Mouse (Mus musculus): ENCODE data around the gene Plcb1.

The Plcb1 gene

DNA sequence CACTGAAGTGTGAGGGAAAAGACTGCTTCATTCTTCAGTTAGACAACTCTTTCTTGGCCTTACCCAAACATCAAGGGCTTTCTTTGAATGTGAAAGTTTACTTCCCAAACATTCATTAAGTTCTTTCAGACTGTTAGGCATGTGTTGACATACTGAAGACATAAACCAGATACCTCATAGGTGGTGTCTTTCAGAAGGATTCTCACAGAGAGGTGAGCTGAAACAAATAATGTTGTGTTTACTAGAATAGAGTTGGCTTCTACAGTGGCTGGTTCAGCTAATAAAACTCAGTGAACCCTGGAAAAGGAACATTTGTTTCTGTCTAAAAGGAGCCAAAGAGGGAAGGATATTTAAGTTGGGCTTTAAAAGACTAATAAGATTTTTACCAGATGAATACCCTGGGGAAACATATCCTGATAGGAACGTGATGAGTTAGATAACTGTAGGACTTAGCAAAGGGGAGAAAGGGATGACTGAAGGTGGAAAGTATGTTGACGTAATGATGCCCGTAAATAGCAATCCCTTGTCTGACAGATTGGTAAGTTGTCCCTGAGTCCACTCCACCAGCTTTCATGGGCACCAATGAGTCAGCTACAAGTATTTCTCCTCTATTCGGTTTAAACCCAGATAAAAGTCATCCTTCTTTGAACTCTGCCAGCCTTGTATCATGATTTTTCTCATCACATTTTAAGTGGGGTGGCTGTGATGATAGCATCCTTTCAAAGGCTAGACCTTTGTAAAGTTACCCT, 265.8 kb downstream of the Plcb1 start:
- DNase-seq (ENCODE audit: extremely low spot score, low spot score): no peak

DNA sequence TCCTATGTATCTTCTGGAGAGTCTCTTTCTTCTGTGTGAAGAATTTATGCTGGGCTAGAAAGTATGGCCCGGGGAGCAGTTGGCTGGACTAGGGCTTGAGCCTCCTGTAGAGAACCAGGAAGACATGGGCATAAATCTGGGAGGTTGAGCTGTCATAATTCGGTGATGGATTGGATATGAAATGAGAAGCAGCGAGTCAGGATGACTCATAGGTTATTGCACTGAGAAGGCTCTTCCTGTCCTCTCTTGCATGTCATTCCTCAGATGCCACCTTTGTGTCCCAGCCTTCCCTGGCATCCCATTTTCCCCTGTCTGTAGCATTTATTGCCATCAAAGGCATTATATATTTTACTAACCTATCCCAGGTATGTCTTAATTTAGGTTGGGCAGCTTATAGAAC, 267.5 kb downstream of the Plcb1 start:
- no peak for DNase-seq (ENCODE audit: extremely low spot score, low spot score)

DNA sequence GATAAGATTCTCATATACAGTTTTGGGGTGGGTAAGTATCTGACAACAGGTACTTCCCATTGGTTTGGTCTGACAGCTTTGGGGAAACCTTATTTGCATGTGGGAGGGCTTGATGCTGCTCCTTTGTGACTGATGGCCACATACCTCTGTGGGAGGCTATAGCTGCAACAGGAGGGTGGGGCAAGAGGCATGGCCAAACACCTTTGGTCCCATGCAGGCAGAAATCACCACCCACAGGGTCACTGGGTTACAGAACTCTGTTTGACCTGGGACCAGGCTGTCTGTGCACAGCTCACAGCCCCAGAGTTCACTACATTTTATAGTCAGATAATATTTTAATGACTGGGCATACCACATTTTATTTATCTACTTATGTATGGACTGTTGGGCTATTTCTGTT, 281.6 kb downstream of the Plcb1 start:
- no peak for DNase-seq (ENCODE audit: extremely low spot score, low spot score)

DNA sequence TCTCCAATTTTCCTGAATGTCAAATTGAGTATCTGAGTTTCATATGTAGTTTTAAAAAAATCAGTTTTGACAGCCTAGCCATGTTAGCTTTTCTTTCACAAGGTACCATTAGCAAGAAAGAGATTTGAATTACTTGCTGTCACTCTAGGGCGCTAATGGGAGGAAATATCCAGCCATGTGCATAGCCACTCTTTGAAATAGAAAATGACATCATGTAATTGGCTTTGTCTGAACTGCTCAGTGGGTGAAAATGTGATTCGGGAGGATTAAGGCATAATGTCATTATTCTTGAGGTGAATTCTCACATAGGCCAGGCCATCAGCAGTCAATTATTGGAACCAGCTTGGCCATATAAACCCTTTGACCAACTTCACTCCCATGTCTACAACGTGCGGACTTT, 285.5 kb downstream of the Plcb1 start:
- DNase-seq (ENCODE audit: extremely low spot score, low spot score): no peak

DNA sequence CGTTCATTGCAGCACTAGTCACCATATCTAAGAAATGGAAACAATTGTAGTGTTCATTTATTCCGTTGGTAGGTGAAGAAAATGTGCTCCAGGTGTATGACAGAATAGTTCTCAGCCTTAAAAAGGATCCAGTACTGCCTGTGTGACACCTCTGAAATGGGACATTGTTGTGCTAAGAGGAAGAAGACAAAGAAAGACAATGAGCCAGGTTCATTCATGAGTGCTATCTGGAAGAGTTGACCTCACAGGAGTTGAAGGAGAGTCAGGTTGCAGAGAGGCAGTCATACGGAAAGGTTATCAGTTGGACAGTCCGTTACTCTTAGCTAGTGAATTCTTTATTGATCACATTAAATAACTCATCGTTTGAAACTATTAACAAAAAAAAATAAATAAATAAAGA, 286.6 kb downstream of the Plcb1 start:
- no peak for DNase-seq (ENCODE audit: extremely low spot score, low spot score)

DNA sequence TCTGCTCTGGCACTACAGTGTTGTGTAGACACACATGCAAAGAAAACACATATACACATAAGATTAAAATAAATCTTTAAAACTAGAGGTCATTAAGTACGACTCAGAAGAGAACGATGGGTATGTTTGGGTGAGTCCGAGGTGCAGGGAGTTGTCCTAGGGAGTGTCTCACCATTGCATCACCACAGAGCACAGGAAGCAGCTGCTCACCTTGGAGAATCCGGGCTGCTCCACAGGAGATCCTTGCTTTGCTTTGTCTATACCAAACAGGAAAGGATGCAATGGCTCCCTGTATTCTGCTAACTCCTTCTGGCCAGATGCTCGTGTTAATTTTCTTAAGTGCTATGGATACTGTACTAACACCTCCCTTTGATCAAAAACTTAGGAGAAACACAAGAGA, 287.1 kb downstream of the Plcb1 start:
- no peak for DNase-seq (ENCODE audit: extremely low spot score, low spot score)

DNA sequence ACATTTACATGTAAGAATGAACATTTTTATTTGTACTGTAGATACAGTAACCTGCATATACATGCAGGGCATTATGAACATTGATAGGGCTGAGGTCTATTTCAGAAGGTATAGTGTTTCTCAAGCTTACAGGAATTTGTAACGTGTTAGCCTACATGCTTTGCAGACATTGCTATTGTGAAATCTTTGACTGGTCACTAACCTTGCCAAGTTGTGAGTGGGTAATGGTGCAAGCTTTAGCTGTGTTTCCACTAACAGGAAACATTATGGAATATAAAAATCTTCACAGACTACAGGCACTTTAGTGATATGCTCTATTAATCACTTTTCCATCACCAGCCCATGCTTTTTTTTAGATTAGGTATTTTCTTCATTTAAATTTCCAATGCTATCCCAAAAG, 289.5 kb downstream of the Plcb1 start:
- no peak for DNase-seq (ENCODE audit: extremely low spot score, low spot score)

DNA sequence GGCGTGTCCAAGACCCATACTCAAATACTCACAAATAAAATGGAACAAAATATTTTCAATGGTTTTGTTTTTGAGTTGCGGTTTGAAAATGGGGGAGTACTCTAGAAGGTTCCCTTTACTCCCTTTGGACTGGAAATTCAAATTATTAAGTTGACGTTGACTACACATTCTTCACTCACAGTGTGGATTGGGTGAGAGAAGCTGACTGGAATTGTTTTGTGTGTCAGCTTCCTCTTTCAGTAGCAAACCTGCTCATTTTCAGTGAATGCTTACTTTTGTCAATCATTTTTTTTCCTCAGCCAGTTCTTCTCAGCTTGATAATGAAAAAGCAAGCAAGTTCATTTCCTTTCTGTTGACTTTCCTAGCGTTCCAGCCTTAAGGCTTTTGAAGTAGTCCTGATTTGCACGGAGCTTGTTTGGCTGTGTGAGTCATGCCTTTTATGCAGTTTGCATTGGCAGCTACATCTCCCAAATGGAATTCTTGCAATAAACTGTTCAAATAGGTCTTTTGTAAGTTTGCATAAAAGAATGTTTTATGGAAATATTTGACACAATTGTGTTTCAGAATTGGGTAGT, 306.8 kb downstream of the Plcb1 start:
- DNase-seq (ENCODE audit: extremely low spot score, low spot score): no peak

DNA sequence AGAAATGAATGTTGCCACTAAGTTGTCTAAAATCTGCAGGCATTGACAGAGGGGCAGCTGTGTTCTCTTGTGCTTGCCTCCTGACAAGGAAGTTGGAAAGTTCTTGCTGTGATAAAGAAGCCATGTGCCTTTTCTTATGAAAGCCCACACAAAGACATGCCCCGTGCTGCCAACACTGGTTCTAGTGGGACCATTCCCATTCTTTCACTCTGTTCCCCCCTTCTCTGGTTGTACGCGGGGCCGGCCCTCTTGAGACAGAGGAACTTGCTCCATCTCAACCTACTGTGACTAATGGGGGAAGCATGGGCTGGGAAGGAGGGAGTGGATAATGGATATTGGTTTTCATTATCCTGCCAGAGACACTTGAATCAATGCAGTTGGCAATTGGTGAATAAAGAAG, 315.4 kb downstream of the Plcb1 start:
- DNase-seq (ENCODE audit: extremely low spot score, low spot score): peak; percentile 20

DNA sequence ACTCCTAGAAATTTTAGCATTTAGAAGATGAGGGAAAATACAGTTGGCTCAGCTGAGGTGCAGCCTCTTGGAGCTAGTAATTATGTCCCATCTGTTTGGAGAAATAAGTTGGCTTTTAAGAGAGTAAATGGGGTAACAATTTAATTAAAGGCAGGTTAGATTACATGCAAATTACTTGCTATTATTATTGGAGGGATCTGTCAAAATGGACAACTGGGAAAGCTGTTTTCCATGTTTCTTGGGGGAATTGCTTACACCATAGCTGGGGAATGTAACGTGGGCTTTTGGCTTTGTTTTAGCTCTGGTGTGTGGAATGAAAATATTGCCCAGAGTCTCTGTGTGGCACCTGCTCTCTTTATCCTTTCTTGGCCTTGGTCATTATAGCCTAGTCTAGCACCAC, 316.1 kb downstream of the Plcb1 start:
- no peak for DNase-seq (ENCODE audit: extremely low spot score, low spot score)

DNA sequence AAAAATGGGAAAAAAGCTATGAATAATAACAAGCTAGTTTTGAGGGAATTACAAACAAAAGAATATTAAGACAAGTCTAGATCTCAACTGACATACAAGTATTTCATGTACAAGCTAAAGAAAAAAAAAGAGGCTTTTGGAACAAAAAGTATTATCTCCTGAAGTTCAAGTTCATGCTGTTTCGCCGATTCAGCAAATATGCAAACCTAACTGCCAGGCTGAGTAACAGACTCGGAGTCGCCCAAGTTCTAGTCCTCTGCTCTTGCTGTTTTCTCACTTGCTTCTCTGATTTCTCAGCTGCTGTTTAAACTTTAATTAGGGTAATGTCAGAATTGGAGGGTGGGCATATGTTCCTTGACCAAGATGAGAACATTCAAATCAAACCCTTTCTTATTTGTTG, 320.8 kb downstream of the Plcb1 start:
- no peak for DNase-seq (ENCODE audit: extremely low spot score, low spot score)

DNA sequence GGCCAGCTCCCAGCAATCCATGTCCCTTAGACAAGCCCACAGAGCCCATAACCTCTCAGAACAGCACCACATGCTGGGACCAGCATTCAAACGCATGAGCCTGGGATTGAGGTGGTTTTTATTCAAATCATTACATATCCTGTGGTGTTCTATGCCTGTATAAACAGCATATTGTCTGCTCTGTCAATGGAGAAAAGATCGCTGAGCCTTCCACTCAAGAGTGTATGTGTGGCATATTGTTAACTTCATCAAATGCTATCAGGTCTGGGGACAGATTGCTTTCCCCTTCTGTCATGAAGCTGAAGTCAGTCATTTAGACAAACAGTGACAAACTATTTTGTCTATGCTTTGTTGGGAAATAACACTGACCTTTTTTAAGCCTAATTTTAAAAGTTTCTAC, 322.7 kb downstream of the Plcb1 start:
- DNase-seq (ENCODE audit: extremely low spot score, low spot score): no peak

DNA sequence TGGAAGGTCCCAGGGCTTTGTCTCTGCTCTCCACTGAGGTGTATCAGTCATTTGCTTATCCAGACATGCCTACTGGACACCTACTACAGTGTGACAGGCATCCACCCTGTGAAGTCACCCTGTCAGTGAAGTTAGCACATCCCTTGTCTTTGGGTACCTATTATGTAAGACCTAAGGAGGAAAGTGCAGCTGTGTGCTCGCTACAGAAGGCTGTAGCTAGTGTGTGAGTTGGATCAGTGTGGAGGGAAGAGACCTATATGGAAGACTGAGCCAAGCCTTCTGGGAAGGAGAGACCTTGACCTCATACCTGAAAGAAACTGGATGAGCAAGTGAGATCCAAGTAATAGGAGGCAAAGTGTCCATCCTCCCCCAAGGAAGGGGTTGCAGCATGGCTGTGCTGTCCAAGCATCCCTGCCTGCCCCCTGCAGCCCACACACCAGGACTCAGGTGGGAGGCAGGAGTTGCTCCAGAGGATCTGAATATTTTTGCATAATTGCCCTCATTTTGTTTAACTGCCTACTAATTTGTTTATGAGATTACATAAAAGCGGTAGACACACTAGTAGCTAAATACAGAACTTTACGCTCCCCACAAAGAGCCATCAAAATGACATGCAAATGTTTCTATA, 328.7 kb downstream of the Plcb1 start:
- DNase-seq (ENCODE audit: extremely low spot score, low spot score): no peak

DNA sequence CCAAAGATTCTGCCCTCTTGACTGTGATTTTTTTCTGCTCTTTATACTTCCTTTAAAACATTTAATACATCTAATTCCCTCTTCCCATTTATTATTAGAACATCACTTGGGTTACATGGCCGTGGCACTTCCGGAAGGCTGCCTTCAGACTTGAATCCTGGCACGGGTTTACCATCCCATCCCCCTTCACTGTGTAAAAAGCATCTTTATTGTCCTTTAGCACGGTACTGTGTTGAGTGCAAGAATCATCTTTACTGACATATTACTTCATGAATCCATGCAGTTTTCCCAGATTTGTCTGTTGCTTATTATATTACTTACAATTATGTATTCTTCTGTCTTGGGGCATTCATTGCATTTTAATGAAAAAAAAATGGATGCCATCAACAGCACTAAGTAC, 337.2 kb downstream of the Plcb1 start:
- DNase-seq (ENCODE audit: extremely low spot score, low spot score): no peak

DNA sequence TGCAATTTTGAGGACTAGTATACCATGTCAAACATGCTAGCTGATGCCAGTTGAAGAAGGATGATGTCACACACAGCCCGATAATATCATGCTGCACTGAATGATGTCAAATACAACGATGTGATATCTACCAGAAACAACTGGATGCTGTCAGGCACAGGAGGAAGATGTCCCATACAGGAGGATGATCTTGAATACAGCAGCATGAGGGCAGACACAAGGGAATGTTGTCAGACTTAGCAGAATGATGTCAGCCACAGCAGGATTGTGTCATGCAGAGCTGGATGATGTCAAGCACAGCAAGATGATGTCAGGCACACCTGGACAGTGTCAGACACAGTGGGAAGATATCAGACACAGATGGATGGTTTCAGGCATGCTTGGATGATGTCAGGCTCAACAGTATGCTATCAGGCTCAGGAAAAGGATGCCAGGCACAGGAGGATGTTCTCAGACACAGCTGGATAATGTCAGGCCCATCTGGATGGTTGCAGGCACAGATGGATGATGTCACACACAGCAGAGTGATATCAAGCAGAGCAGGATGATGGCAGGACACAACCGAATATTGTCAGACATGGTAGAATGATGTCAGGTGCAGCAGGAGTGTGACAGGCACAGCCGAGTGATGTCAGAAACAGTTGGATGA, 338.0 kb downstream of the Plcb1 start:
- no peak for DNase-seq (ENCODE audit: extremely low spot score, low spot score)

DNA sequence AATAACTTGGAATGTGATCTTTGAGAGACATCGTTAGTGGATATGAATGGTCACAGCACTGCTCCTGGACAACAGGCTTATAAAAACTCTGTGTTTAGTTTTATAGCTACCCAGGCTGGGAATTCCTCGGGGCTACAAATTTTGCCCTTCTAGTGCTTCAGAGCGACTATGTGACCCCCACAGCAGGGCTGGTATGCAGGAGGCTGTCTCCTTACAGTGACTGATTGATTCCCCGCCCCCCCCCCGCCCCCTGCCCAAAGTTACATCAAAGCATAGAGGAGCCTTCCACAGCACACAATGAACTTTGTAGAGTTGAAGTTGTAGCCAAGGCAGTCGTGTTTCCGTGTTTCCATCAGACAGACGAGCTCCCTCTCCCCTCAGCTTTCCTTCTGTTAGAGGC, 354.7 kb downstream of the Plcb1 start:
- DNase-seq (ENCODE audit: extremely low spot score, low spot score): peak; percentile 60

DNA sequence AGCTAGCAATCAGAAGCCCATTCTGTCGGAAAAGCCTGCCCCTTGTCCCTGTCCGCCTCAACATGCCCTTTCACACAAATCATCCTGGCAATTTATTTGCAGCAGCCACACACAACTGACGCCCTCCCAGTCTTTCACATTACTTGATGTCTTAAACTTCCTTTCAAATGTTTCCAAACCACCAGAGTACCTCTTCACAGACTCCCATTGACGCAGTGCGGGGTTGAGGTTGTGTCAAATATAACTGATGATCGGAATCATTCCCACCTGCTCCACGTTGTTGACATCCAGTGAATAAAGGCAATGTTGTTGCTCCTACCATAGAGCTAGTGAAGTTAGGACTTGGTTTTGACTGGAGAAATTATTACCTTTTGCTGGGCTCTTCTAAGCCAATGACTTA, 366.4 kb downstream of the Plcb1 start:
- DNase-seq (ENCODE audit: extremely low spot score, low spot score): no peak

DNA sequence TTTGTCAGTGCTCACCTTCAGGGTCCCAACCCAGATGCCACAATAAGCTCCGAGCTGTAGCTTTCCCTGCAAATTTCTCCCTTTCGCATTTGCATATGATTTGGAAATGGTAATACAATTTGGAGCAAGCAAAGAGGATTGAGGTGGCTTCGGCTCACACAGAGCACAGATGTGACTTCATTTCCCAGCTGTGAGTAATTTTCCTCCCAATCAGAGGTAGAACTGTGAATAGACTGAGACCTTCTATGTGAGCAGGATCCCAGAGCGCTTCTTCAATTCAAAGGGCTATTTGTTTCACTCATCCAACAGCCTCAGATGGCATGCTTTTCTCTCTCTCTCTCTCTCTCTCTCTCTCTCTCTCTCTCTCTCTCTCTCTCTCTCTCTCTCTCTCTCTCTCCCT, 367.4 kb downstream of the Plcb1 start:
- DNase-seq (ENCODE audit: extremely low spot score, low spot score): no peak

DNA sequence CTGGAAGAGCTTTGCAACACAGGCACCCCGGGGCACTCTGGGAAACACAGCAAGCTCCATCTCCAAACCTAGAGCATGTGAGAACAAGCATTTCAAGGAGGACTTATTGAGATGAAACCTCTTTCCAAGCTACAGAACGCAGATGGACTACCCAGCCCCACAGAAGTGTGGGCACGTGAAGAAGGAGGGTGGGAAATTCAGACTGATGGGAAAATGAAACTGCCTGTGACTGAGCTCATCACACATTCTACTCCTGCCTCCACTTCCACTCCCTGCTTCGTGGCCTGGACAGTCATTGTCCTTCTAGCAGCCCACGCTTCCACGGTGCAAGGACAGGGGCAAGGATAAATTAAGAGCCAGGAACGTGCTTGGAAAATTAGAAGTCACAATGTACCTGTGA, 370.2 kb downstream of the Plcb1 start:
- DNase-seq (ENCODE audit: extremely low spot score, low spot score): no peak

DNA sequence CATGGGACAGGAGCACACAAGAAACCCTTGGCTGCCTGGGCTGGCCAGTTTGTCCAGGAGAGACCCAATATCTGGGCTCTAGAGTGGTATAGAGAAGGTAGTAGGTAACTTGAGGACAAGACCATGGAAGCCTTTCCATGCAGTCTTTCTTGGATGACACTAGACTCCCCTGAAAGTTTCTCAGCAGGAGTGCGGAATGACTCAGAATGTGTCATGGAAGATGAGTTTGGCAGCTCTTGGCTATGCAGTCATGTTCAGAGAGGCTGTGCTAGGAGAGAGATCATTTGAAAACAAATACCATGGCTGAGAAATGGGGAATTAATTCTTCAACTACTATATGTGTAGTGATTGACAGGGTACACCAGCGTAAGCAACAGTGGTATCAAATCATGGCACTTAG, 372.1 kb downstream of the Plcb1 start:
- no peak for DNase-seq (ENCODE audit: extremely low spot score, low spot score)

DNA sequence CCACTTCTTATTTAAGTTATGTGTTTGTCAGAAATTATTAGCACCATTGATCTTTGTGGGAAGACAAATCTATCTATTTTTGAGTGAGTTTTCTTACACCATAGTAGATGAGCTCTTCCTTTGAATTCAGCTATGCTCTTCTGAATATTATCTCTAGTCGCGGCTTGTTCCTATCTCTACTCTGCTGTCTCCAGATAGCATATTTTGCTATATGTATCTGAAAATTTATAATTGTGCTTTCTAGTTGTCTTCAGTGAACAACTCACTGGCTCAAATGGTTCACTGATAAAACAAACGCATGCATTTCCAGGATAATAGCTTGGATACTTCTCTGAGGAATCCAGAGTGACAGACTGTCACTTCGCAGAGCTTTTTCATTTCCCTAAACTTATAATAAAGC, 375.8 kb downstream of the Plcb1 start:
- DNase-seq (ENCODE audit: extremely low spot score, low spot score): no peak

DNA sequence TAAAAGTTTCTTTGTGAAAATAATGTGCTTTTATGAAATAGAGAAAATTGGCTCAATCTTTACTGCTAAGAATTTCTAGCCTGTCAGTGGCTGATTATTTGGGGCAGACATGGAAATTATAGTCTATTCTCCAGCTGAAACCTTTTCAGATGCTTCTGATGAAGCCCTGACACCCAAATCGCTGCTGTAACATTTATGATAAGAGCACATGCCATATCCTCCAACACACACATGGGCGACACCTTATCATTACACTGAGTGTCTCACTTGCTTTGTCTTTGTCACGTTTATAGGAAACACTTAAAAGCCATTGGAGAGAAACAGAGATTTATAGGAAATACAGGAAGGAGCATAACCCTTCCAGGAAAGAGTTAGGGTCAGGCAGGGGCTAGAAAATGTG, 379.6 kb downstream of the Plcb1 start:
- DNase-seq (ENCODE audit: extremely low spot score, low spot score): no peak

DNA sequence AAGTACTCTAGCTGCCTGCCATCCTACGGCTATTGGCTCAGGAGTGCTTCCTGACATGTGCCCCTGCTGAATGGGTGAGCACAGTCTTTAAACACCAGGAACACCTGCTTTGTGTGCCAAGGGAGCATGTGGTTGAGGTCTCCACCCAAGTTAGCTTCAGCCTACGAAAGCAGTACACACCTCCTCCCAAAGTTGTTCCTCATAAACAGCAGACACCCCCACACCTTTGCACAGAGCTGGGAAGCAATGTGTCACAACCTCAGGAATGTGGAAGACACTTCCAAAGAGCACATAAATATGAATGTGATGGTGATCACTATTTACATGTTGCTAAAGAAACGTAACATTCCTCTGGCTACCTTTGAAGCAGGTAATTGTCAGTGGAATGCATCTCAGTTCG, 389.7 kb downstream of the Plcb1 start:
- DNase-seq (ENCODE audit: extremely low spot score, low spot score): no peak

Measured in neural tube, embryonic 10.5 days (tissue).